Mouse (Mus musculus) spleen, embryonic (tissue): ENCODE measurements around the gene Cntfr.

Source experiments
- CTCF ChIA-PET: fragments of 350-600 bp; sonication (Branson Sonifier 250); formaldehyde crosslinking; loops from one replicate; lab custom pipeline; 2022; lab: Charles Lee

The Cntfr gene

GRCm38 (mm10) chr4:41681176-41681575, 15.7 kb downstream of the Cntfr start:
- CTCF ChIA-PET, result no interaction called here

DNA sequence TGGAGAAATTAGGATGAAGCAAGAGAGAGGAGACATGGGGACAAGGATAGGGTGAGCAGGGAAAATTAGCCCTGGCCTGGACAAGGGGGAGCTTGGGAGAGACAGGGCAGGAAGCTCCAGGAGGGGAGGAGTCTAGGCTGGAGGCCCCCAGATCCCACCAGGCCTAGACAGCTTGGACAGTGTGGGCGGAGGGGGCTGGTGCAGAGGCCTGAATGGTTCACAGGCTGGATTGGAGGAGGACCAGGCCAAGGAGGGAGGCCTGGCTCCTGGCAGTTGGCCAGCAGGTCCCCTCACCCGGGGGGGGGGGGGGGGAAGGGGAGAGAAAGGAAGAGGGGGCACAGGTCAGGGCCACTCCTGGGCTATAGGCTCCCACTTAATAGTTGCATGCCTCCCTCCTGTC, 17.6 kb downstream of the Cntfr start:
- CTCF ChIA-PET, result no interaction called here

- CTCF ChIA-PET, result no interaction called here
These were observed 18.0 kb downstream of the Cntfr start for GRCm38 (mm10) chr4:41678863-41679262.

- CTCF ChIA-PET, result no interaction called here
These were observed 19.8 kb downstream of the Cntfr start for GRCm38 (mm10) chr4:41677006-41677629.

DNA sequence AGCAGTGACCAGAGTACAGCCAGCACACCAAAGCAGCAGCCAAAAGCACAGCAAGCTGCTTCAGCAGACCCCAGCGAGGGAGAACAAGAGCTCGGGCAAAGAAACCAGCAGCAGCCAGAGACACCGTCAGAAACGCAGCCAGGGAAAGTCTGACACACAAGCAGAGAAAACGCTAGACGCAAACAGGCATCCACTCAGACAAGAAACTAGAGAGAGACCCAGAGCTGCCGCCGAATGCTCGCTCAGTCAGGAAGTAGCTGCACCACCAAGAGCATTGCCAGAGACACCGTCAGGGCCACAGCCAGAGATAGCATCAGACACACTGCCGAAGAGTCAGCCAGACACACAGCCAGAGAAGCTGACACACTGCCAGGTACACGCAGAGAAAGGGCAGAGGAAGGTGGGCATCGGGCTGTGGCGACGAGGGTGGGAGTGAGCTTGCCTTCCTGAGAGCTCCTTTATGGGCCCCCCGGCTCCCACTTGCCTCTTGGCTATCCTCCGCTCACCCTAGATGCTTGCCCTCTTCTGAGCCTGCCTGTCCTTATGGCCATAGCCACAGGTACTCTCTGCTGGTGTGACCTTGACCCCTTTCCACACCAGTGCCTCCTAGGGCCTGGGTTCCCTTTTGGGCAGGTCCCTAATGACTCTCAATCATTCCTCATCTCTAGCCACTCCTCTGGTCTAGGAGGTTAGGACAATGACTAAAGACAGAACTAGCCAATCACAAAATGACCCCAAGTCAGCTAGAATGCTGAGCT, 20.5 kb downstream of the Cntfr start:
- CTCF ChIA-PET, result no interaction called here

- CTCF ChIA-PET, result no interaction called here
These were observed 23.7 kb downstream of the Cntfr start for GRCm38 (mm10) chr4:41673186-41673585.

- CTCF ChIA-PET, result no interaction called here
These were observed 24.3 kb downstream of the Cntfr start for GRCm38 (mm10) chr4:41672522-41672963.

DNA sequence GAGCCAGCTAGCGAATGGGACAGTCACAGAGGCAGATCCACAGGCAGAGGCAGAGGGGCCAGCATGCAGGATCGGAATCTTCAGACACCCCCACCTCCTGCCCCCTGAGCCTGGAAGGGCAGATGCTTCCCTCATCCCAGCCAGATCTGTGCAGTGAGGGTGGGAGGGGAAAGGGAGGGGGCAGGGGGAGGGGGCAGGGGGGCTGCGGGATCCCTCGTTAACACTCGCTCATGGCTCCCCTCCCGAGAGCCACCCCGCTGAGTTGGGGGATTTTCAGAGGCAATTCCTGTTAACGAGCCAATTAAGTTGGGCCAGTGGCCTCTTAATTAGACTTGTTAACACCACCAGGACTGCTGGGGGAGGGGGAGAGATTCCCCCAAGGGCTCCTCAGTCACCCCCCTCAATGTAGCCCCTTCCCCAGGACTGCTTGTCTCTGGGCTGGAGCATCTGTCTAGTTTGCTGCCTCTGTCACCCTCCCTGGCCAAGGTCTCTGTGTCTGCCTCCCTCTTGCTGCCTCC, 24.9 kb downstream of the Cntfr start:
- CTCF ChIA-PET, result no interaction called here

DNA sequence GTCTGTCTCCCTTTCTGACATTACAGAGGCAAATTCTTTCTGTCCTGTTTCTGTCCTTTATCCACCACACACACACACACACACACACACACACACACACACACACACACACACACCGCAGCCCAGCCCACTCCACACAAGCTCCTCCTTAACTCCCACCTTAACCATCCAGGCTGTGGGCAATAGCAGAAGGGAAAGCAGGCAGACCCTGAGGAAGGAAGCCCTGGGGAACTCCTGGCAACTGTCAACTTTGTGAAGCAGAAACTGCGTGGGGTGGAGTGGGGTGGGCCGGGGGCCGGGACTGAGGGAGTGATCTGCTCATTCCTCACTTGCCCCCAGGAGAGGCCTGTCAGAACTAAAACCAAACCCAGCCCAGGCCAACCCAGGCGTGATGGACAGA, 25.4 kb downstream of the Cntfr start:
- CTCF ChIA-PET, result no interaction called here

GRCm38 (mm10) chr4:41670836-41671235, 26.1 kb downstream of the Cntfr start:
- CTCF ChIA-PET, result no interaction called here

- CTCF ChIA-PET, result no interaction called here
These were observed 30.2 kb downstream of the Cntfr start for GRCm38 (mm10) chr4:41666646-41667045.

DNA sequence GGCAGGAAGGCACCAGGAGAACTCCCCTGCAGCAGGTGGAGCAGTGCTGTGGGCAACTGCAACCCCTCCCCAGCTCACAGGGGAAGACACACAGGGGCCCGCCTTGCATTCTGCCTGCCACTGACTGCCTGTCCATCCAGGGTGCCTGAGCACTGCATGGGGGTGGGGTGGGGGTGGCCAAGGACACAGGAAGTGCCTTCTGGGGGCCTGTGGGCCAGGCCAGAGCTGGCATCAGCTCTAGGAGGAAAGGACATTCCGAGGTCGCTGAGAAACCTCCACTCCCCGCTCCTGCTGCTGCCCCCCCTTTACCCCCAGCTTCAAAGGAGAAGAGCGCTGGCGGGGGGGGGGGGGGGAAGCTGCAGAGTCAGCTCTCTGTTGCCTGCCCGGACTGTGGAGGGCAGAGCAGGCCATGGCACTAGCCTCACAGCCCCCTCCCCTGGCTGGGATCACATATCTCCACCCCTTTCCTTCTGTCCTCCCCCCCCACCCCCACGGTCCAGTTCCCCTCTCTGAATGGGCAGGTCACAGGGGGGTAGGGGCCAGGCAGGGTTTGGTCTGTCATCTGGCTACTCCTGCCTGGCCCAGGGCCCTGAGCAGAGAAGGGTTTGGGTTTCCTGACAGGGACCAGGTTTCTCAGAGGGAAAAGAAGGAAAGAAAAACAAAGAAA, 31.7 kb downstream of the Cntfr start:
- CTCF ChIA-PET, result interaction anchor here (0.6 kb wide), 1 partner anchor 523 kb away, joined by 6 read pairs; no protein-coding TSS in a partner anchor

- CTCF ChIA-PET, result no interaction called here
These were observed 32.4 kb downstream of the Cntfr start for GRCm38 (mm10) chr4:41664533-41664932.

GRCm38 (mm10) chr4:41663614-41664013, 33.3 kb downstream of the Cntfr start:
- CTCF ChIA-PET, result no interaction called here

DNA sequence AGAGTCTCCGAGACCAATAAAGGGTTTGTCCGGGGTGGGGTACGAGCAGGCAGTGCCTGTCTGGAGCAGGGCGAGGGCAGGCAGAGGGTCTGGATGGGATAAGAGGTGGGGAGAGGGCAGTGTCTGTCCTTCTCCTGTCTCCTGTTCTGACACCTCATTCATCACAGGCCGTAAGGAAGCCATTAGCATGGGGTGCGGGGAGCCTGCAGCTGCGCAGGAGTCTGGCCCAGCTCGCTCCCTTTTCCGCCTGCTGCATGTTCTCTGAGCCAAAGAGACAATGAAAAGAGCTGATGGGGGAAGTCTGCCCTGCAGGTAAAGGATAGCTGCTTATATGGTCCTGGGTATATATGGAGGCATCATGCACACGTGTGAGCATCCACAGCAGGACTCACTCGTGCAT, 34.2 kb downstream of the Cntfr start:
- CTCF ChIA-PET, result no interaction called here

DNA sequence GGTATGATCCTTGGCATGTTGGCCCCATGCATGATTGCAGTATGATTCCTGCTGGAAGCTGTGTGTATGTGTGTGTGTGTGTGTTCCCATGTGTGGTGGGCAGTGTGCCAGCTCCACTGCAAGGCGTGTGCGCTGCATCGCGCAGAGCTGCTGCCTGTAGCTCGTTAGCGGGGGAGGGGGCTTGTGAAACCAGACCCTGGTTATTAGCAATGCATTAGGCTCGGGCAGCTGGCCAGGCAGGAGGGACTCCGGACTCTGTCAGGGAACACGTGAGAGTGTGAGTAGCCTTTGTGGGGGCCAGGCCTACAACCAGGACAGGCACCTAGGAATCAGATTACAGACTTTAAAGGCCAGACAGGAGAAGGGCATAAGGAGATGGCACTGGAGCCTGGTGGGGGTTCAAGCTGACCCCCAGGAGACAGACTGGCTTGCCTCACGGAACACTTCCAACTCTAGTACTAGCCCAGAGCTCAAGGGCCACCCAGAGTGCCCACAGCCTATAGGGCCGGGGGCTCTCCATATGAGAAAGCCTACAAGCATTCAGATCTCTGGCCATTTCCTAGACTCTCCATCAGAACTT, 35.9 kb downstream of the Cntfr start:
- CTCF ChIA-PET, result no interaction called here

DNA sequence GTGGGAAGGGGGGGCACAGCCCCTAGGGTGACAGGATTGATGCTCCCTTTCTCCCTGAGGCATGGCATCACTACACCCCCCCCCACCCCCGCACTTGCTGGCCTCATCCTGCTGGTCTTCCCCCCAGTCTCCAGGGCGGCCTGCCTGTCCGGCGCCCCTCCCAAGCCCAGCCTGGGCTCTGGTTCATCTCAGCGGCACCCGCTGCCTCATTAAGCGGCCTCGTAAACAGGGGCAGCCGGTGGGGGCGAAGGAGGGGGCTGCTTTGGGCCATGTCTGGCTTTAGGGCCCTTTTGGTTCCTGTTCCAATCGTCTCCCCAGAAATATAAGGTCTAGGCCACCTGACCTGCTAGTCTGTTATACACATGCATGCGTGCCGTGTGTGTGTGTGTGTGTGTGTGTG, 37.3 kb downstream of the Cntfr start:
- CTCF ChIA-PET, result no interaction called here

GRCm38 (mm10) chr4:41658566-41659384, 38.1 kb downstream of the Cntfr start:
- CTCF ChIA-PET, result no interaction called here

DNA sequence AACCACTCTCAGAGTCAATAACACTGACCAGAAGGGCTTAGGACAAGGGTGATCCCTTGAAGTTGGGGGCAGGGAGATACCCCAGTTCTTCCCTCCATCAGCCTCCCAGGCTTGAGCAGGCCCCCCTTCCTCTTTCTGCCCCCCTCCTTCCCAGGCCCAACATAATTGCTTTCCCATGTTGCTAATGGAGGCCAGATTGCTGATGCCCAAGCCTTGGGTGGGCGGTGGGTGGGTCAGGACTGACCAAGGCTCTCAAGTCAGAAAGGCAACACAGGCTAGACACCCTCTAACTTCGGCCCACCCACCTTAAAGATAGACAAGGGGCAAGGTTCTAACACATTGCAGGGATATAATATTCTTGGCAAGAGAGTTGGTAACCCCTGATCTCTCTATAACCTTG, 41.4 kb downstream of the Cntfr start:
- CTCF ChIA-PET, result no interaction called here

GRCm38 (mm10) chr4:41654217-41654616, 42.7 kb downstream of the Cntfr start:
- CTCF ChIA-PET, result no interaction called here

GRCm38 (mm10) chr4:41653730-41654129, 43.2 kb downstream of the Cntfr start:
- CTCF ChIA-PET, result no interaction called here
